8 mouse cellular contexts compared by ENCODE assay signal in the genomic region with DNA sequence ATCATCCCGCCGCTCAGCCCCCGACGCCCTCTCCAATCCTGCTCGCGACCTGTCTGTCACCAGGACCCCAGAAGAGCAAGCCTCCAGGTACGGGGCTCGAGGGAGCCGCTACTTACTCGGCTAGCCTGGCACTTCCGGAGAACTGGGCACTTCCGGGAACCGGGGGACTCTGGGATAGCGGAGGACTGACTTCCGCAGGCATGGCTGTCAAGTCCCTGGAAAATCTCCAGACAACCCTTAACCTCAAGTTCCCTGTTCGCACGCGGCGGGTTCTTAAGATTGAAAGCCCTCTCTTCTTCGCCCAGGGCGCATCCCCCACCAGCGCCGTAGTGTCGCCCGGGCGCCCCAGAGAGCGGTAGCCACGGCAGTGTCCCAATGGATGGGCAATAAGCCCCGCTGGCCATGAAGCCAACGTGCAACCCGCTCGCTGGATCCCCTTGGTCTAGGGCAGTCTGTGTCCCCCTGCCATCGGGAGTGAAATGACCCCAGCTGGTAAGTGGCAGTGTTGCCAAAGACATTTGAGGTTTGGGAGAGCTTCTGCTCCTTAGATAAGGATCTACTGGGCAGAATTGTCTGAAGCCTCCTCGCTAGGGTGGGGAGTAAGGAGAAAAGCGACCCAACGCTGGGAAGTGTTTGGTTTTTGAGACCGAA. TPM values are rescaled to one million over a fixed set of nuclear protein-coding genes. Genes with fewer than 3 reads are reported as not detected.
A peak's percentile ranks its signal among the peaks of the same experiment; 100 is the strongest.
DNase-seq lines count a peak whose midpoint lies in the region; ATAC-seq and TF ChIP-seq lines count a peak whose summit lies in the region.

A gene (minus strand): TSS at position 153 of the 651 bp plus-strand sequence.
A gene (plus strand): TSS at position 177 of the 651 bp plus-strand sequence.

- no peak for TF ChIP-seq EP300 in heart, postnatal 0 days (IDR thresholded peaks at IDR 0.05; ENCODE audit: low read depth)

- H3K27ac ChIP-seq in forebrain, embryonic 13.5 days: peak within 1 kb of the TSS; percentile 59
- peak within 1 kb of the TSS; percentile 54 for H3K27ac ChIP-seq in heart, postnatal 0 days (ENCODE audit: low read depth)
- H3K27ac ChIP-seq in liver, embryonic 15.5 days (replicated peaks): peak within 1 kb of the TSS; percentile 73
- H3K27ac ChIP-seq in neural tube, embryonic 11.5 days (ENCODE audit: low read depth, low read length): peak within 1 kb of the TSS; percentile 35; the same call in 1 of the 2 replicates
- H3K27ac ChIP-seq in stomach, embryonic 16.5 days (ENCODE audit: low read length): peak within 1 kb of the TSS; percentile 82

- peak within 1 kb of the TSS; percentile 95 for H3K4me2 ChIP-seq in forebrain, embryonic 13.5 days
- H3K4me2 ChIP-seq in heart, postnatal 0 days (ENCODE audit: low read depth, low read length): peak within 1 kb of the TSS; percentile 89
- H3K4me2 ChIP-seq in liver, embryonic 15.5 days: peak within 1 kb of the TSS; percentile 88
- H3K4me2 ChIP-seq in neural tube, embryonic 11.5 days (ENCODE audit: low read depth): peak within 1 kb of the TSS; percentile 67
- peak within 1 kb of the TSS; percentile 88 for H3K4me2 ChIP-seq in stomach, embryonic 16.5 days (ENCODE audit: low read depth, low read length)

- ATAC-seq in forebrain, embryonic 13.5 days: peak; percentile 90
- peak; percentile 90 for ATAC-seq in heart, postnatal 0 days (ENCODE audit: insufficient read depth, low read depth)
- ATAC-seq in liver, embryonic 15.5 days (ENCODE audit: insufficient read depth): peak; percentile 87
- peak; percentile 72 for ATAC-seq in neural tube, embryonic 11.5 days (ENCODE audit: insufficient read depth, low FRiP score, low TSS enrichment)
- ATAC-seq in stomach, embryonic 16.5 days (ENCODE audit: insufficient read depth, low FRiP score): peak; percentile 89

- H3K36me3 ChIP-seq in E14TG2a.4 (ENCODE audit: insufficient read depth, low read length): peaks cover 12% of the 10 kb centered on the region
- H3K36me3 ChIP-seq in forebrain, embryonic 13.5 days (ENCODE audit: poor library complexity, severe bottlenecking): peaks cover 11% of the 10 kb centered on the region; the same call in 1 of the 2 replicates
- no peaks in the 10 kb centered on the region for H3K36me3 ChIP-seq in heart, postnatal 0 days (replicated peaks; ENCODE audit: control insufficient read depth, insufficient read depth, low read length)
- H3K36me3 ChIP-seq in liver, embryonic 15.5 days (replicated peaks): peaks cover 16% of the 10 kb centered on the region; the same call in 1 of the 2 replicates
- H3K36me3 ChIP-seq in neural tube, embryonic 11.5 days (ENCODE audit: control insufficient read depth, insufficient read depth, low read length): no peaks in the 10 kb centered on the region
- no peaks in the 10 kb centered on the region for H3K36me3 ChIP-seq in stomach, embryonic 16.5 days (ENCODE audit: control insufficient read depth, insufficient read depth, low read length)

- TF ChIP-seq CTCF in E14TG2a.4 (conservative IDR thresholded peaks at IDR 0.05; ENCODE audit: low read length): no peak
- no peak for TF ChIP-seq CTCF in heart, postnatal 0 days (IDR thresholded peaks at IDR 0.05; ENCODE audit: low read depth)

- H3K4me1 ChIP-seq in E14TG2a.4 (replicated peaks; ENCODE audit: low read depth, low read length): peaks cover 15% of the 10 kb centered on the region
- peaks cover 13% of the 10 kb centered on the region for H3K4me1 ChIP-seq in forebrain, embryonic 13.5 days
- H3K4me1 ChIP-seq in heart, postnatal 0 days (ENCODE audit: control insufficient read depth, insufficient read depth): peaks cover 15% of the 10 kb centered on the region
- peaks cover 15% of the 10 kb centered on the region for H3K4me1 ChIP-seq in liver, embryonic 15.5 days (replicated peaks)
- peaks cover 4% of the 10 kb centered on the region; the same call in 1 of the 2 replicates for H3K4me1 ChIP-seq in neural tube, embryonic 11.5 days (ENCODE audit: control insufficient read depth, insufficient read depth, low read length)
- peaks cover 11% of the 10 kb centered on the region; the same call in 1 of the 2 replicates for H3K4me1 ChIP-seq in stomach, embryonic 16.5 days (ENCODE audit: control insufficient read depth, insufficient read depth, low read length)

- peak within 1 kb of the TSS; percentile 97 for H3K4me3 ChIP-seq in E14TG2a.4 (replicated peaks; ENCODE audit: low read length)
- H3K4me3 ChIP-seq in forebrain, embryonic 13.5 days: peak within 1 kb of the TSS; percentile 96
- H3K4me3 ChIP-seq in heart, postnatal 0 days (ENCODE audit: low read depth, low read length): peak within 1 kb of the TSS; percentile 75
- peak within 1 kb of the TSS; percentile 81 for H3K4me3 ChIP-seq in liver, embryonic 15.5 days (replicated peaks)
- peak within 1 kb of the TSS; percentile 92 for H3K4me3 ChIP-seq in neural tube, embryonic 11.5 days (ENCODE audit: low read depth, low read length)
- peak within 1 kb of the TSS; percentile 96 for H3K4me3 ChIP-seq in stomach, embryonic 16.5 days (replicated peaks; ENCODE audit: low read length)

- H3K9me3 ChIP-seq in E14TG2a.4 (ENCODE audit: low read length): no peaks in the 10 kb centered on the region
- no peaks in the 10 kb centered on the region for H3K9me3 ChIP-seq in forebrain, embryonic 13.5 days (replicated peaks)
- H3K9me3 ChIP-seq in heart, postnatal 0 days (replicated peaks; ENCODE audit: control insufficient read depth, low read length): no peaks in the 10 kb centered on the region
- no peaks in the 10 kb centered on the region for H3K9me3 ChIP-seq in liver, embryonic 15.5 days (replicated peaks)
- no peaks in the 10 kb centered on the region for H3K9me3 ChIP-seq in neural tube, embryonic 11.5 days (ENCODE audit: control insufficient read depth, low read length)
- H3K9me3 ChIP-seq in stomach, embryonic 16.5 days (replicated peaks; ENCODE audit: control insufficient read depth, low read length): no peaks in the 10 kb centered on the region

- H3K27me3 ChIP-seq in E14TG2a.4 (ENCODE audit: insufficient read depth, low read length): no peaks in the 10 kb centered on the region
- no peaks in the 10 kb centered on the region for H3K27me3 ChIP-seq in forebrain, embryonic 13.5 days
- H3K27me3 ChIP-seq in heart, postnatal 0 days (ENCODE audit: control insufficient read depth, insufficient read depth, low read length): no peaks in the 10 kb centered on the region
- H3K27me3 ChIP-seq in liver, embryonic 15.5 days: no peaks in the 10 kb centered on the region
- no peaks in the 10 kb centered on the region for H3K27me3 ChIP-seq in neural tube, embryonic 11.5 days (ENCODE audit: control insufficient read depth, insufficient read depth, low read length)
- no peaks in the 10 kb centered on the region for H3K27me3 ChIP-seq in stomach, embryonic 16.5 days (ENCODE audit: control insufficient read depth, insufficient read depth, low read length)

- peak; percentile 79 for DNase-seq in c-Kit-positive CD71-positive TER-119-positive erythroid progenitor cells, embryonic 14.5 days (ENCODE audit: low spot score)
- DNase-seq in heart, postnatal 0 days (ENCODE audit: low spot score): peak; percentile 88
- peak; percentile 94 for DNase-seq in kidney, postnatal 4 days
- DNase-seq in neural tube, embryonic 11.5 days (ENCODE audit: low spot score): peak; percentile 88

- WGBS in forebrain, embryonic 13.5 days: under 1% methylated on average over 37 of the region's 37 CpGs
- WGBS in heart, postnatal 0 days: under 1% methylated on average over 37 of the region's 37 CpGs
- under 1% methylated on average over 37 of the region's 37 CpGs for WGBS in liver, embryonic 15.5 days (ENCODE audit: insufficient replicate concordance)
- under 1% methylated on average over 37 of the region's 37 CpGs for WGBS in neural tube, embryonic 11.5 days
- under 1% methylated on average over 37 of the region's 37 CpGs for WGBS in stomach, embryonic 16.5 days

- H3K9ac ChIP-seq in forebrain, embryonic 13.5 days: peak within 1 kb of the TSS; percentile 79
- H3K9ac ChIP-seq in heart, postnatal 0 days (replicated peaks; ENCODE audit: low read depth, low read length): peak within 1 kb of the TSS; percentile 67
- peak within 1 kb of the TSS; percentile 85 for H3K9ac ChIP-seq in liver, embryonic 15.5 days
- peak within 1 kb of the TSS; percentile 70 for H3K9ac ChIP-seq in neural tube, embryonic 11.5 days (ENCODE audit: low read length)
- H3K9ac ChIP-seq in stomach, embryonic 16.5 days (ENCODE audit: low read length): peak within 1 kb of the TSS; percentile 87

RNA-seq across cellular contexts. Expression of the first gene that starts in this region (rescaled TPM):
- polyA plus RNA-seq in forebrain, embryonic 13.5 days (2015; fragmentation: Nextera tagmentation; extraction: Ambion mirVana): 55.6 and 59.8 TPM in 2 replicates
- 22.8 and 40.6 TPM in 2 replicates for total RNA-seq in heart, postnatal 0 days (2014; rRNA removed; ENCODE audit: low replicate concordance)
- 24.1 and 25.2 TPM in 2 replicates for polyA plus RNA-seq in heart, postnatal 0 days (2015; fragmentation: Nextera tagmentation; extraction: Ambion mirVana)
- polyA plus RNA-seq in liver, embryonic 15.5 days (2015; fragmentation: Nextera tagmentation; extraction: Ambion mirVana): 13.5 and 14.4 TPM in 2 replicates
- 50.1 and 50.8 TPM in 2 replicates for polyA plus RNA-seq in neural tube, embryonic 11.5 days (2014; fragmentation: Nextera tagmentation; extraction: Ambion mirVana)
- 48.5 and 55.5 TPM in 2 replicates for polyA plus RNA-seq in stomach, embryonic 16.5 days (2015; fragmentation: Nextera tagmentation; extraction: Ambion mirVana)

RNA-seq across cellular contexts. Expression of the second gene that starts in this region (rescaled TPM):
- polyA plus RNA-seq in forebrain, embryonic 13.5 days (2015; fragmentation: Nextera tagmentation; extraction: Ambion mirVana): 20.8 and 25.5 TPM in 2 replicates
- 13.8 and 14.8 TPM in 2 replicates for total RNA-seq in heart, postnatal 0 days (2014; rRNA removed; ENCODE audit: low replicate concordance)
- polyA plus RNA-seq in heart, postnatal 0 days (2015; fragmentation: Nextera tagmentation; extraction: Ambion mirVana): 10.5 TPM in 2 replicates
- 3.7 and 4.2 TPM in 2 replicates for polyA plus RNA-seq in liver, embryonic 15.5 days (2015; fragmentation: Nextera tagmentation; extraction: Ambion mirVana)
- polyA plus RNA-seq in neural tube, embryonic 11.5 days (2014; fragmentation: Nextera tagmentation; extraction: Ambion mirVana): 37.2 and 40.1 TPM in 2 replicates
- 173 and 315 TPM in 2 replicates for polyA plus RNA-seq in stomach, embryonic 16.5 days (2015; fragmentation: Nextera tagmentation; extraction: Ambion mirVana)

Comparison
In these comparisons a context has a peak if more than half of its experiments do, and no peak if none do; other contexts are left out.
1. Peak in every context shown above with its lines: DNase-seq, ATAC-seq, H3K4me3 ChIP-seq and H3K27ac ChIP-seq.